Mouse (Mus musculus) cortical plate, adult 2 months (tissue): Measurements from ENCODE around the gene Cnih1.

ENCODE experiments used
- CTCF ChIP-seq: fragments of 200-500 bp; IDR thresholded peaks from 2 replicates; pipeline ENCODE4 v1.5.1; 2011; ENCODE audit warnings: mild to moderate bottlenecking, control low read depth, low read length; ENCODE audit not compliant: insufficient read depth; ENCODE audit errors: extremely low read depth
- POLR2A ChIP-seq: fragments of 200-500 bp; IDR thresholded peaks from 2 replicates; pipeline ENCODE4 v1.6.1; 2011; ENCODE audit warnings: mild to moderate bottlenecking, low read length, control low read depth; ENCODE audit not compliant: insufficient read depth; ENCODE audit errors: extremely low read depth

- TF ChIP-seq POLR2A (no peak), CTCF (no peak)
Observed at GRCm38 (mm10) chr14:46827430-46827829, 39.2 kb upstream of the Cnih1 start.
